Mouse (Mus musculus) cortical plate, adult 2 months (tissue): ENCODE measurements around the gene Gm37240. TPM values are rescaled to one million over a fixed set of nuclear protein-coding genes. Genes with fewer than 3 reads are reported as not detected.

Experiments
- H3K27ac ChIP-seq: fragments of 200-500 bp; 2 replicates; pipeline ENCODE4 v1.5.1; 2012; ENCODE audit warnings: low read length, control low read depth, inconsistent platforms; ENCODE audit not compliant: insufficient read depth
- H3K4me1 ChIP-seq: fragments of 200-500 bp; 2 replicates; pipeline ENCODE4 v1.6.1; 2011; ENCODE audit warnings: low read length; ENCODE audit not compliant: control insufficient read depth, insufficient read depth
- H3K4me3 ChIP-seq: fragments of 200-500 bp; 2 replicates; pipeline ENCODE4 v1.5.1; 2011; ENCODE audit warnings: mild to moderate bottlenecking, low read length, control low read depth; ENCODE audit not compliant: insufficient read depth
- CTCF ChIP-seq: fragments of 200-500 bp; IDR thresholded peaks from 2 replicates; pipeline ENCODE4 v1.5.1; 2011; ENCODE audit warnings: mild to moderate bottlenecking, control low read depth, low read length; ENCODE audit not compliant: insufficient read depth; ENCODE audit errors: extremely low read depth
- POLR2A ChIP-seq: fragments of 200-500 bp; IDR thresholded peaks from 2 replicates; pipeline ENCODE4 v1.6.1; 2011; ENCODE audit warnings: mild to moderate bottlenecking, low read length, control low read depth; ENCODE audit not compliant: insufficient read depth; ENCODE audit errors: extremely low read depth
- polyA plus RNA-seq: library from polyadenylated mRNA; depleted of rRNA; stranded (reverse); fragments of >200 nt; gene quantifications from 2 replicates; pipeline ENCODE4 v1.2.3, GENCODE M21; 2012

Gm37240 gene
- polyA plus RNA-seq, 1 experiment = 0.81 TPM

GRCm38 (mm10) chr3:84471146-84471545 lies 1416.2 kb downstream of the Gm37240 start:
- no peaks in the 10 kb centered on the region for H3K4me1 ChIP-seq
- TF ChIP-seq CTCF = no peak
- TF ChIP-seq POLR2A = no peak

GRCm38 (mm10) chr3:84468111-84468453 lies 1419.2 kb downstream of the Gm37240 start:
- no peak for TF ChIP-seq CTCF
- TF ChIP-seq POLR2A = no peak
- Histone ChIP-seq H3K4me1 (no peaks in the 10 kb centered on the region), H3K4me3 (no peak overlapping the region), H3K27ac (no peak overlapping the region)

More at GRCm38 (mm10) chr3:84471146-84471545, 1416.2 kb downstream of the Gm37240 start:
- no peak overlapping the region for H3K27ac ChIP-seq
- no peak overlapping the region for H3K4me3 ChIP-seq

- Histone ChIP-seq H3K4me3 (no peak overlapping the region), H3K4me1 (no peaks in the 10 kb centered on the region), H3K27ac (no peak overlapping the region)
- no peak for TF ChIP-seq POLR2A
- TF ChIP-seq CTCF = no peak
Observed at GRCm38 (mm10) chr3:84467419-84468110, 1419.8 kb downstream of the Gm37240 start.

- Histone ChIP-seq H3K4me3 (no peak overlapping the region), H3K27ac (no peak overlapping the region), H3K4me1 (no peaks in the 10 kb centered on the region)
- no peak for TF ChIP-seq CTCF
- TF ChIP-seq POLR2A = no peak
Observed at GRCm38 (mm10) chr3:84465822-84466500, 1421.4 kb downstream of the Gm37240 start.

GRCm38 (mm10) chr3:84461687-84462086 lies 1425.6 kb downstream of the Gm37240 start:
- no peak overlapping the region for H3K4me3 ChIP-seq
- TF ChIP-seq POLR2A (no peak), CTCF (no peak)
- H3K27ac ChIP-seq = no peak overlapping the region
- no peaks in the 10 kb centered on the region for H3K4me1 ChIP-seq

- Histone ChIP-seq H3K4me3 (no peak overlapping the region), H3K27ac (no peak overlapping the region)
- TF ChIP-seq CTCF = no peak
- TF ChIP-seq POLR2A = no peak
Observed at GRCm38 (mm10) chr3:84460952-84461351, 1426.4 kb downstream of the Gm37240 start.

GRCm38 (mm10) chr3:84460499-84460898 lies 1426.8 kb downstream of the Gm37240 start:
- TF ChIP-seq CTCF (no peak), POLR2A (no peak)
- Histone ChIP-seq H3K4me1 (no peaks in the 10 kb centered on the region), H3K27ac (no peak overlapping the region), H3K4me3 (no peak overlapping the region)

More at GRCm38 (mm10) chr3:84460952-84461351, 1426.4 kb downstream of the Gm37240 start:
- H3K4me1 ChIP-seq = no peaks in the 10 kb centered on the region

- no peak overlapping the region for H3K4me3 ChIP-seq
- no peak overlapping the region for H3K27ac ChIP-seq
- H3K4me1 ChIP-seq = no peaks in the 10 kb centered on the region
- TF ChIP-seq POLR2A = no peak
- no peak for TF ChIP-seq CTCF
Observed at GRCm38 (mm10) chr3:84455733-84456417, 1431.4 kb downstream of the Gm37240 start.

- H3K4me3 ChIP-seq = no peak overlapping the region
- no peaks in the 10 kb centered on the region for H3K4me1 ChIP-seq
- TF ChIP-seq CTCF (no peak), POLR2A (no peak)
Observed at GRCm38 (mm10) chr3:84450651-84451050, 1436.7 kb downstream of the Gm37240 start.

GRCm38 (mm10) chr3:84449015-84449414 lies 1438.3 kb downstream of the Gm37240 start:
- TF ChIP-seq CTCF (no peak), POLR2A (no peak)
- H3K27ac ChIP-seq = no peak overlapping the region
- no peak overlapping the region for H3K4me3 ChIP-seq
- no peaks in the 10 kb centered on the region for H3K4me1 ChIP-seq

More at GRCm38 (mm10) chr3:84450651-84451050, 1436.7 kb downstream of the Gm37240 start:
- no peak overlapping the region for H3K27ac ChIP-seq
